Mouse (Mus musculus) hindbrain, embryonic 11.5 days (tissue): ENCODE measurements around the gene Itgb1bp1. TPM values are rescaled to one million over a fixed set of nuclear protein-coding genes. Genes with fewer than 3 reads are reported as not detected.

Experiments
- ATAC-seq: fragments of 200-750 bp; cut with Nextera tagmentation; 2 replicates; pipeline ENCODE4 v1.8.0; 2017; ENCODE audit warnings: mild to moderate bottlenecking, moderate TSS enrichment, moderate library complexity; ENCODE audit not compliant: low FRiP score
- DNase-seq: peaks from one replicate; pipeline ENCODE4 v3.0.0-alpha.2; 2015; ENCODE audit warnings: low spot score
- H3K27ac ChIP-seq: fragments of 300-500 bp; sonication (generic); 2 replicates; pipeline ENCODE4 v1.5.1; 2014; ENCODE audit warnings: mild to moderate bottlenecking, low read depth, low read length
- H3K27me3 ChIP-seq: fragments of 300-500 bp; sonication (generic); 2 replicates; pipeline ENCODE4 v1.6.1; 2014; ENCODE audit warnings: mild to moderate bottlenecking, low read length, moderate library complexity, mixed read lengths; ENCODE audit not compliant: control insufficient read depth, insufficient read depth
- H3K36me3 ChIP-seq: fragments of 300-500 bp; sonication (generic); 2 replicates; pipeline ENCODE4 v1.6.1; 2014; ENCODE audit warnings: mild to moderate bottlenecking, low read length, moderate library complexity, mixed read lengths; ENCODE audit not compliant: control insufficient read depth, insufficient read depth
- H3K4me1 ChIP-seq: fragments of 300-500 bp; sonication (generic); replicated peaks from 2 replicates; pipeline ENCODE4 v1.6.1; 2014; ENCODE audit warnings: low read length, mixed read lengths; ENCODE audit not compliant: control insufficient read depth, insufficient read depth
- H3K4me2 ChIP-seq: fragments of 300-500 bp; sonication (generic); replicated peaks from 2 replicates; pipeline ENCODE4 v1.6.1; 2014; ENCODE audit warnings: mild to moderate bottlenecking, low read depth, low read length
- H3K4me3 ChIP-seq: fragments of 300-500 bp; sonication (generic); 2 replicates; pipeline ENCODE4 v1.5.1; 2014; ENCODE audit warnings: low read depth, low read length
- H3K9ac ChIP-seq: fragments of 300-500 bp; sonication (generic); 2 replicates; pipeline ENCODE4 v1.6.1; 2014; ENCODE audit warnings: low read depth, low read length
- H3K9me3 ChIP-seq: fragments of 300-500 bp; sonication (generic); 2 replicates; pipeline ENCODE4 v1.6.1; 2016; ENCODE audit warnings: low read length; ENCODE audit not compliant: control insufficient read depth
- WGBS: fragments of 180-500 bp; shearing (Covaris S2); extraction: QIAGEN DNeasy Blood & Tissue Kit; methylation state at CpG from one replicate; pipeline ENCODE4 v1.1.7; 2014; 5-methylcytosine and 5-hydroxymethylcytosine counted together
- polyA plus RNA-seq: library from polyadenylated mRNA; unstranded; fragments of >200 nt; fragmentation: Nextera tagmentation; extraction: Ambion mirVana; gene quantifications from 2 replicates; pipeline ENCODE4 v1.2.1, GENCODE M21; 2014

Itgb1bp1 gene
- polyA plus RNA-seq, 1 experiment from 2014 or later = 47.6 TPM

DNA sequence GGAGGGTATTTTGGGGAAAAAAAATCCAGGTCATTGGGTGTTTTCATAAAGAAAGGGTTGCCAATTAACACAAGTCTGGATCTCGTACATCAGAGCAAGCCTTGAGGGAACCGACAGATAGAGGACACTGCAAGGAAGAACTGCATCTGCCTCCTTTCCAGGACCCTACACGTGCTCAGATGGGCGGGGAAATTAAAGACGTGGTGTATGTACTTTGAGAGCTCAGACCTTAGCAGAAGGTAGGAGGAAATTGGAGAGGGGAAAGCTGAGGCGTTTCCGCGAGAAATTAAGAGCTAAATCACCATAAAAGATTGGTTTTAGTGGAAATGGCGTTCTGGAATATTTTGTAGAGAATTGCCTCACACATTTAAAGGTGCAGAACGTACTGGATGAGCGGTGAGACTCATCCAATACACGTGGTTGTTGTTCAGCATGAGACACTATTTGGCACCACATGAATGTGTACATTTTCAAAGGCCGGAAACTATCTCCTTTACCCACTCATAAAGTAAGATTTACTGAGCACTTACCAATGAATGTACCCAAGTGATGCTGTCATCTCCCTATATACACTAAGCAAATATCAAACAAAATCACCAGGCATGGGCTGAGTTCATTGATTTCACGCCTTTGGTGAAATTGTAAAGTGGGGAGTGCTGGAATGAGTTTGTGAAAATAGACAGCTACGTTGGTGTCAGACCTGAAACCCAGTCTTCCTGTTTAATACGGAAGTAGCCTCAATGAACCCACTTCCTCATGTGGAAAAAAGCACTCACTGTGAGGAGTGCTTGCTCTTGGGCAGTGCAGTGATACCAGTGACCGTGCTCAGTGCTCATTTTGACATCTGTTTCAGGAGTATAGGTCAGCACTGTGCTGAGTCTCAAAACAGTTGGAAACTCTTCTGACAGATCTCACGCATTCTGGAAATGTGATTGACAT lies 897 bp upstream of the Itgb1bp1 start:
- WGBS = 39% methylated on average over 18 of the region's 18 CpGs
- H3K4me3 ChIP-seq = peak overlapping the region; percentile 83
- H3K4me1 ChIP-seq = no peaks in the 10 kb centered on the region
- H3K9ac ChIP-seq = peak overlapping the region; percentile 88
- 0 out of 2 replicates have a peak, but pooled peaks cover 5% of the 10 kb centered on the region for H3K36me3 ChIP-seq
- ATAC-seq = peak; percentile 44
- no peaks in the 10 kb centered on the region for H3K27me3 ChIP-seq
- H3K9me3 ChIP-seq = no peaks in the 10 kb centered on the region
- no peak for DNase-seq
- H3K4me2 ChIP-seq = peak overlapping the region; percentile 78
- H3K27ac ChIP-seq = peak overlapping the region; percentile 86

DNA sequence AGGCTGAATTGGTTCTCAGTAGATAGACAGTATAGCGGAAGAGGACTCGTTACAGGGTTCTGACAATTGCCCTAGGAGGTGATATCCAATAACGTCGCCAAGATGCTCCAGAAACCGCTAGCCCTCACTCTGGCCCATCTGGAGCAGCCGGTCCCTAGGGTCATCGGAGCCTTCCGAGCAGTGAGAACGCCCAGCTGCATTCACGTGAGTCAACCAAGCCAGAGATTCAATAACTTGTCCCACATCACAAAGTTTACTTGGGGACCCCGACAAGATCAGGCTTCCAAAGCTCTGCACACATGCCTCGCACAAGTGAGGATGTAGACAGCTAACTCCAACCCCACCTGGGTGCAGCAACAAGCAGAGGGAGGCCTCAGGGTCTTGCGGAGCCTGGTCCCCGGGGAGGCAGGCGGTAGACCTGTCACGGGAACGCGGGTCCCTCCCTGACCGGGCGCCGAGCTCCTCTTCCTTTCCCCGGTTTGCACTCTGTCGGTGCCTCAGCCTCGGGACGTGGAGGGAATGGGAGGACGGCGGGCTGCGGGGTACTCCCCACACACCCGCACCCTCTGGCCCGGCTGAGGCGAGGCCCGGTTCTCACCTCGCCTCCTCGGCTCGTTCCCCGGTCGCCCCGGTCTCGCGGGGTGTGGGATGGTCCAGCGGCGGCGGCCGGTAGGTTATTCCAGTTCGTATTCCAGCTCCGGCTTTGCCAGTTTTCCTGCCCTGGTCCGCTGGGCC lies 409 bp downstream of the Itgb1bp1 start:
- WGBS = under 1% methylated on average over 44 of the region's 47 CpGs
- no peaks in the 10 kb centered on the region for H3K9me3 ChIP-seq
- H3K36me3 ChIP-seq = no peaks in the 10 kb centered on the region
- no peaks in the 10 kb centered on the region for H3K27me3 ChIP-seq
- ATAC-seq (peak; percentile 41), DNase-seq (no peak)
- peak overlapping the region; percentile 78 for H3K4me2 ChIP-seq
- peak overlapping the region; percentile 63 for H3K27ac ChIP-seq
- H3K4me1 ChIP-seq = no peaks in the 10 kb centered on the region
- peak overlapping the region; percentile 83 for H3K9ac ChIP-seq
- peak overlapping the region; percentile 83 for H3K4me3 ChIP-seq

DNA sequence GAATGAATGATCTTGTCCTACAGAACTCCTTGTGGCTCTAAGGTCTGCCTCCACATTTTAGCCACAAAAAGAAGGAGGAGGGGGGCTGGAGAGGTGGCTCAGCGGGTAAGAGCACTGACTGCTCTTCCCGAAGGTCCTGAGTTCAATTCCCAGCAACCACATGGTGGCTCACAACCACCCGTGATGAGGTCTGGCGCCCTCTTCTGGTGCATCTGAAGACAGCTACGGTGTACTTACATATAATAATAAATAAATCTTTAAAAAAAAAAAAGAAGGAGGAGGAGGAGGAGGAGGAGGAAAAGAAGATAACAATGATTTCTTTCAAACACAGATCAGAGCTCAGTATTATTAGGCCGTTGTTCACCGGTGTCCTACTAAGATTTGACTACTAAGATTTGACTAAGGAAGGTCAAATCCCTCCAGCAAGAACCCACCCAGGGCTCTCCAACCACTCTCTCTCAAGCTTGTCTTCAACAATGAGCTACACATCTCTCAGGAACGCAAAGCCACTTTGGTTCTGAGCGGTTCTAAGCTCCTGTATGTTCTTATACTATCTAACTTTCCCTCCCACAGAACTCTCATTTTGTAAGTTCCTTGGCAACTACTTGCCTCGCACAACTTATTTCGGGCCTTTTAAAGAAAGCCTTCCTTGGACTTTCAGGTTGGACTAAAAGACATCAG lies 1.2 kb downstream of the Itgb1bp1 start, which contains the start of gene Cpsf3:
Cpsf3 (plus strand) TSS at position 631 of the 681 bp plus-strand sequence.
- Histone ChIP-seq H3K36me3 (no peaks in the 10 kb centered on the region), H3K27me3 (no peaks in the 10 kb centered on the region), H3K4me2 (peak within 1 kb of the TSS; percentile 78), H3K4me1 (no peaks in the 10 kb centered on the region), H3K9ac (peak within 1 kb of the TSS; percentile 88), H3K27ac (peak within 1 kb of the TSS; percentile 86), H3K9me3 (no peaks in the 10 kb centered on the region), H3K4me3 (peak within 1 kb of the TSS; percentile 83)
- ATAC-seq (no peak), DNase-seq (no peak)
- 53% methylated on average over 11 of the region's 11 CpGs for WGBS

DNA sequence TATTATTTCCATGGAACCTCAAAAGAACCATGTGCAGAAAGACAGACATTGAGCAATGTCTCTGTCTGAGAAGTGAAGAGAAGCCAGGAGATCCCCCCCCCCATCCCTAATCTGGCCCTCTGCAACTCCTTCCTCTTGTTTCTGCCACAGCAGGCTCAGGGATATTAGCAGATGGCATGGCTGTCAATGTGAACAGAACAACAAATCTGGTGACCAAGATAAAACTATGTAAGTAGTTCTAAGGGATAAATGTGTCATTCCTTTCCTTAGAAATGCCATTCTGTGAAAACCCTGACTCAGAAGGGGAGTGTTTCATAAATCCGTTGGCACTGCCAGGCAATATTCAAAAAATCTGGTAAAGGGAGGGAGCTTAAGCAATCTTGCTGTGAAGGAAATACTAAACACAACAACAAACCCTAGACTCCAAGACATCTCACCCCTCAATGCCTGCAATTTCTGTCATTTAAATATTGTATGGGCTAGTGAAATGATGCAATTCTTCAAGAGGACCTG lies 8.7 kb downstream of the Itgb1bp1 start:
- no peak for ATAC-seq
- H3K27ac ChIP-seq = no peak overlapping the region
- no peaks in the 10 kb centered on the region for H3K9me3 ChIP-seq
- DNase-seq = no peak
- H3K9ac ChIP-seq = no peak overlapping the region
- H3K27me3 ChIP-seq = no peaks in the 10 kb centered on the region
- no peak overlapping the region for H3K4me3 ChIP-seq
- 92% methylated on average over 1 of the region's 1 CpGs for WGBS
- H3K36me3 ChIP-seq = no peaks in the 10 kb centered on the region
- H3K4me1 ChIP-seq = no peaks in the 10 kb centered on the region
- no peak overlapping the region for H3K4me2 ChIP-seq

DNA sequence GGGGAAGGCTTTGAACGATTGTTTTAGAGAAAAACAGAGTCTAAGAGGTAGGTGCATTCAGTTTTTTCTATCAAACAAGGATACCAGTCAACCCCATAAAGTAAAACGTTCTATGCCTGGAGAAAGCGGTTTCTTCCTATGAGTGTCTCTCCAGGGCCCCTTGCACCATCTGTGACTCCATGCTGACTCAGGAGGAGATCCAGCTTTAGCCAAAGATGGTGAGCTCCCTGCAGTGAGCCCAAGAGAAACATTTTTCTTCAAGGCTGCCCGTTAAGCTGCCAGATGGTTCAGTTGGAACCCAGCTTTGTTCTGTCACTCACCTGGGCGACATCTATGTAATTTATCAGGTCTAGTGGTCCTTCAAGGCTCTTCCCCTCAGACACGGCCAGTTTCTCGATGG lies 11.6 kb downstream of the Itgb1bp1 start:
- Histone ChIP-seq H3K9me3 (no peaks in the 10 kb centered on the region), H3K36me3 (no peaks in the 10 kb centered on the region), H3K4me1 (no peaks in the 10 kb centered on the region), H3K9ac (no peak overlapping the region), H3K27me3 (no peaks in the 10 kb centered on the region), H3K4me2 (no peak overlapping the region), H3K27ac (no peak overlapping the region), H3K4me3 (no peak overlapping the region)
- WGBS = 77% methylated on average over 7 of the region's 7 CpGs
- ATAC-seq (no peak), DNase-seq (no peak)

DNA sequence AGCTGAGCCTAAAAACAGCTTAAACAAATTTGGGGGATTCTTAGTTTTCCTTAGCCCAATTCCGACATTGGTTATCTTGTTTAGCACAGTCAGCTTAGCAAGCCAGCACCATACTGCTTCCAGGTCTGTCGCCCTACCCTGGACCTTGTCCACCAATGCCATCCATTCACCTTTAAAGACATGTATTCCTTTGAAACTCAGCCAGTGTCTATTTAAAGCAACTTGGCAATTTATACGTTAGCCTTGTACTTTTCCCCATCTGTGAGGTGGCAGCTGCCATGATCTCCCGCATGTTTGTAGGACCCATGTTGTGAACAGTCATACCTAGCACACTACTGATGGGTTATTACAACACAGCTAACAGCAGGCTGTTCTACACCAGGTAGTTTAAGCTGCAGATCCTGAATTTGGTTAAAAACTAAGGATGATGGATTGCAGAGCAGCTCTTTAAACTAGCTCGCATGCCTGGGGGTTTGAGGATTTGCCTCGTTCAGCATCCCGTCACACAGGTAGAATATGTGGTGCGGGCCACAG lies 17.9 kb downstream of the Itgb1bp1 start:
- DNase-seq = no peak
- 93% methylated on average over 8 of the region's 8 CpGs for WGBS
- H3K9me3 ChIP-seq = no peaks in the 10 kb centered on the region
- no peak overlapping the region for H3K4me3 ChIP-seq
- no peaks in the 10 kb centered on the region for H3K27me3 ChIP-seq
- no peak overlapping the region for H3K4me2 ChIP-seq
- 0 out of 2 replicates have a peak, but pooled peaks cover 2% of the 10 kb centered on the region for H3K36me3 ChIP-seq
- H3K4me1 ChIP-seq = no peaks in the 10 kb centered on the region
- ATAC-seq = no peak
- H3K9ac ChIP-seq = no peak overlapping the region
- H3K27ac ChIP-seq = no peak overlapping the region

DNA sequence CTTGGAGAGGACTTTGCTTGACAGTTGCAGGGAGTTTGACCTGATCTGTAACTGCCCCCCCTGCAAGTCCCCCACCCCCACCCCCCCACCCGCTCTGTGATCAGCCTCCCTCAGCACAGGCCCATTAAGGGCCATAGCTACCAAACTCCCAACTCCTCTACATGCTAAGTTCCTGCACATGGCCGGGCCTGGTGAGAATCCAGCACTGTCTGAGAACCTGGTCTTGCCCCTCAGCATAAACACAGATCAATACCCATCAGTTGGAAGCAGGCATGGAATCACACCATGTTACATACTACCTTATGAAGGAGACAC lies 19.3 kb downstream of the Itgb1bp1 start:
- Histone ChIP-seq H3K9me3 (no peaks in the 10 kb centered on the region), H3K36me3 (0 out of 2 replicates have a peak, but pooled peaks cover 2% of the 10 kb centered on the region), H3K4me1 (no peaks in the 10 kb centered on the region), H3K27me3 (no peaks in the 10 kb centered on the region), H3K4me2 (no peak overlapping the region), H3K4me3 (no peak overlapping the region), H3K27ac (no peak overlapping the region), H3K9ac (no peak overlapping the region)
- WGBS = 82% methylated on average over 2 of the region's 2 CpGs
- DNase-seq (no peak), ATAC-seq (peak; percentile 63; the same call in 1 of the 2 replicates)
